Mouse (Mus musculus): ENCODE data around the gene Tfb1m. TPM values are rescaled to one million over a fixed set of nuclear protein-coding genes. Genes with fewer than 3 reads are reported as not detected.

Tfb1m gene
- total and polyA plus RNA-seq, 3 experiments = 21.0 to 46.8 (median 29.4) TPM

DNA sequence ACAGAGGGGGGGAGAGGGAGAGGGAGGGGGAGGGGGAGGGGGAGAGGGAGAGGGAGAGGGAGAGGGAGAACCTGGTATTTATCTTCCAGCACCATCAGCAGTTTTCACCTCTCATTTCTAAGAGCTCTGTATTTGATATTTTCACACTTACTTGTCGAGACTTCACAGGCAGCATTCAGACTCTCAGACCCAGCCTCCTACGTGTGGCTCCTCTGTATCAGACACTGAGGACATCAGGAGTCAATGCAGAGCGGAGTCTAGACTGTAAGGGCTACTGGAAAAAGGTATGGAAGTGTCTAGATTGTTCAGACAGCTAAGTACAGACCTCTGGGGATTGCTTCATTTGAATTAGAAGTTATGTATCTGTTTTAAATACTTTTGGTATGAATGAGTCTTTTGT lies 28.1 kb downstream of the Tfb1m start:
- H3K27me3 ChIP-seq (replicated peaks) = no peaks in the 10 kb centered on the region

DNA sequence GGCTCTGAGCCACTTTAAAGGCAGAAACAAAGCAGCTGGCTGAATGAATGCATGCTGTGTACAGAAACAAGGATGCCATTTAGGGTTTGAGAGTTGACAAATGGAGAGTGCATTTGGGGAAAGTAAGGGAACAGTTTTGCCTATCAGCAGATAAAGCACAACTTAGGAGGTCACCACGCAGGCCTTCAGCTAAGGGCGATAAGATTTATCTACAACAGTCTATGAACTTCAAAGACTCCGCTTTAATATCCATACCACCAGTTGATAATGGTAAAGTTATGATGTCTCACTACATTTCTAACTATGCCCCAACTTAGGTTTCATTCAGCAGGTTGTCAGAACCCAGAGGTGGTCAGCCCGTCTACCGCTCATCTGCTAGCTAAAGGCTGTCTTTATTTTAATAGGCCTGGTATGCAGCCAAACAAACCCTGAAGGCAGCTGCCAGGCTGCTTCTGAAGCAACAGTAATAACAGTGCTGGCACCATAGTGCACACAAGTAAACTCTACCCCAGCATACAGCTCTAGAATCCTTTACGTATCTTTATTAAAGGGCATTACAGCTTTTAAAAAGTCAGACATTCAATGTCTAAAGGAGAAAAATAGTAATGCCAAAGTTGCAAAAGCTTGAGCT lies 29.6 kb downstream of the Tfb1m start:
- Histone ChIP-seq H3K4me3 (replicated peaks in 1 of 3; ENCODE audit: low read depth in 2 of 3, low read length in 2 of 3, poor library complexity in 1 of 3) (no peak overlapping the region), H3K9me3 (replicated peaks; ENCODE audit: low read length) (no peaks in the 10 kb centered on the region), H3K79me2 (replicated peaks; ENCODE audit: control insufficient read depth, extremely low read depth, insufficient read depth, poor library complexity, severe bottlenecking) (no peaks in the 10 kb centered on the region), H3K9ac (ENCODE audit: insufficient read depth, low read depth) (no peak overlapping the region), H3K36me3 (replicated peaks in 1 of 2; ENCODE audit: control insufficient read depth in 1 of 2, insufficient read depth in 1 of 2, low read length in 1 of 2) (peaks cover 9 to 63% of the 10 kb centered on the region in 2 experiments), H3K4me1 (ENCODE audit: control insufficient read depth in 1 of 2, insufficient read depth in 2 of 2) (peaks cover 0 to 8% of the 10 kb centered on the region in 2 experiments; a peak in 1 of 4 replicates), H3K27ac (ENCODE audit: insufficient read depth, low read depth) (no peak overlapping the region), H3K27me3 (replicated peaks) (no peaks in the 10 kb centered on the region), H3K4me2 (ENCODE audit: insufficient read depth, low read depth, poor library complexity, severe bottlenecking) (no peak overlapping the region)
- TF ChIP-seq TCF12 (IDR thresholded peaks at IDR 0.05; ENCODE audit: low read depth, low read length) (no peak), RAD21 (IDR thresholded peaks at IDR 0.05; ENCODE audit: low read depth, low read length) (no peak), USF2 (conservative IDR thresholded peaks at IDR 0.05; ENCODE audit: low read depth, low read length) (no peak), MXI1 (IDR thresholded peaks at IDR 0.05; ENCODE audit: low read depth, low read length) (no peak), TBP (conservative IDR thresholded peaks at IDR 0.05; ENCODE audit: low read depth, low read length) (no peak), JUN (IDR thresholded peaks at IDR 0.05; ENCODE audit: insufficient read depth, low read depth, low read length) (no peak), PAX5 (IDR thresholded peaks at IDR 0.05; ENCODE audit: low read length) (no peak), UBTF (IDR thresholded peaks at IDR 0.05; ENCODE audit: low read depth, low read length) (no peak), NRF1 (IDR thresholded peaks at IDR 0.05; ENCODE audit: low read depth, low read length) (no peak), MAZ (IDR thresholded peaks at IDR 0.05; ENCODE audit: low read depth, low read length) (no peak), BHLHE40 (IDR thresholded peaks at IDR 0.05; ENCODE audit: low read depth, low read length) (no peak), ELF1 (IDR thresholded peaks at IDR 0.05; ENCODE audit: low read depth, low read length) (no peak), ZNF384 (IDR thresholded peaks at IDR 0.05; ENCODE audit: low read depth, low read length) (no peak), ZMIZ1 (IDR thresholded peaks at IDR 0.05; ENCODE audit: low read depth, low read length) (no peak), MAFK (IDR thresholded peaks at IDR 0.05; ENCODE audit: insufficient replicate concordance, low read length) (no peak), IRF4 (IDR thresholded peaks at IDR 0.05; ENCODE audit: low read depth, low read length) (no peak), SIN3A (IDR thresholded peaks at IDR 0.05; ENCODE audit: low read length) (no peak), MYC (IDR thresholded peaks at IDR 0.05; ENCODE audit: low read depth, low read length) (no peak)
- no peak for DNase-seq (ENCODE audit: extremely low read depth)
- in situ Hi-C loops (cut with MboI; ENCODE audit: low pct_ligation_motif_present, low pct_unique_long_range_greater_than_20kb, low sequenced_read_pairs) (no loop called here), dilution Hi-C loops (cut with MboI; ENCODE audit: extremely low pct_ligation_motif_present, extremely low pct_unique_long_range_greater_than_20kb, low sequenced_read_pairs) (no loop called here)

More for the DNA sequence above, 28.1 kb downstream of the Tfb1m start:
- Histone ChIP-seq H3K9me3 (replicated peaks; ENCODE audit: low read length) (no peaks in the 10 kb centered on the region), H3K4me3 (replicated peaks in 1 of 3; ENCODE audit: low read depth in 2 of 3, low read length in 2 of 3, poor library complexity in 1 of 3) (no peak overlapping the region), H3K36me3 (replicated peaks in 1 of 2; ENCODE audit: control insufficient read depth in 1 of 2, insufficient read depth in 1 of 2, low read length in 1 of 2) (peaks cover 9 to 59% of the 10 kb centered on the region in 2 experiments), H3K4me2 (ENCODE audit: insufficient read depth, low read depth, poor library complexity, severe bottlenecking) (no peak overlapping the region), H3K9ac (ENCODE audit: insufficient read depth, low read depth) (no peak overlapping the region), H3K79me2 (replicated peaks; ENCODE audit: control insufficient read depth, extremely low read depth, insufficient read depth, poor library complexity, severe bottlenecking) (no peaks in the 10 kb centered on the region), H3K4me1 (ENCODE audit: control insufficient read depth in 1 of 2, insufficient read depth in 2 of 2) (peaks cover 0 to 8% of the 10 kb centered on the region in 2 experiments; a peak in 1 of 4 replicates), H3K27ac (ENCODE audit: insufficient read depth, low read depth) (no peak overlapping the region)
- TF ChIP-seq IRF4 (IDR thresholded peaks at IDR 0.05; ENCODE audit: low read depth, low read length) (no peak), UBTF (IDR thresholded peaks at IDR 0.05; ENCODE audit: low read depth, low read length) (no peak), ELF1 (IDR thresholded peaks at IDR 0.05; ENCODE audit: low read depth, low read length) (no peak), USF2 (conservative IDR thresholded peaks at IDR 0.05; ENCODE audit: low read depth, low read length) (no peak), POLR2AphosphoS2 (IDR thresholded peaks at IDR 0.05; ENCODE audit: low read depth, low read length) (no peak), MEF2A (IDR thresholded peaks at IDR 0.05; ENCODE audit: borderline replicate concordance, low read depth, low read length) (no peak), HCFC1 (IDR thresholded peaks at IDR 0.05; ENCODE audit: low read depth, low read length) (no peak), JUND (conservative IDR thresholded peaks at IDR 0.05; ENCODE audit: low read depth, low read length) (no peak), KAT2A (IDR thresholded peaks at IDR 0.05; ENCODE audit: insufficient replicate concordance, low read length) (no peak), RAD21 (IDR thresholded peaks at IDR 0.05; ENCODE audit: low read depth, low read length) (no peak)
- in situ Hi-C loops (cut with MboI; ENCODE audit: low pct_ligation_motif_present, low pct_unique_long_range_greater_than_20kb, low sequenced_read_pairs) = no loop called here
- no peak for DNase-seq (ENCODE audit: extremely low read depth)
- dilution Hi-C loops (cut with MboI; ENCODE audit: extremely low pct_ligation_motif_present, extremely low pct_unique_long_range_greater_than_20kb, low sequenced_read_pairs) = no loop called here
